Mouse (Mus musculus) hindbrain, postnatal 0 days (tissue): ENCODE measurements around the gene Mmp17. TPM values are rescaled to one million over a fixed set of nuclear protein-coding genes. Genes with fewer than 3 reads are reported as not detected.
A peak's percentile ranks its signal among the peaks of the same experiment; 100 is the strongest.

Experiments
- ATAC-seq: fragments of 200-750 bp; cut with Nextera tagmentation; 2 replicates; pipeline ENCODE4 v1.8.0; 2017; ENCODE audit warnings: mild to moderate bottlenecking, moderate TSS enrichment, moderate library complexity
- DNase-seq: peaks from one replicate; pipeline ENCODE4 v3.0.0-alpha.2; 2015; ENCODE audit warnings: low spot score
- H3K27ac ChIP-seq: fragments of 300-500 bp; sonication (generic); 2 replicates; pipeline ENCODE4 v1.5.1; 2014; ENCODE audit warnings: mild to moderate bottlenecking
- H3K27me3 ChIP-seq: fragments of 300-500 bp; sonication (generic); 2 replicates; pipeline ENCODE4 v1.6.1; 2014; ENCODE audit warnings: low read length, mixed read lengths; ENCODE audit not compliant: insufficient read depth
- H3K36me3 ChIP-seq: fragments of 300-500 bp; sonication (generic); 2 replicates; pipeline ENCODE4 v1.6.1; 2014; ENCODE audit warnings: low read length, mixed read lengths; ENCODE audit not compliant: insufficient read depth
- H3K4me1 ChIP-seq: fragments of 300-500 bp; sonication (generic); 2 replicates; pipeline ENCODE4 v1.6.1; 2014; ENCODE audit warnings: antibody characterized with exemption, low read length, mixed read lengths; ENCODE audit not compliant: insufficient read depth
- H3K4me2 ChIP-seq: fragments of 300-500 bp; sonication (generic); 2 replicates; pipeline ENCODE4 v1.6.1; 2014; ENCODE audit warnings: low read depth, mild to moderate bottlenecking, low read length, moderate library complexity, mixed read lengths
- H3K4me3 ChIP-seq: fragments of 300-500 bp; sonication (generic); 2 replicates; pipeline ENCODE4 v1.5.1; 2014; ENCODE audit warnings: low read length
- H3K9ac ChIP-seq: fragments of 300-500 bp; sonication (generic); replicated peaks from 2 replicates; pipeline ENCODE4 v1.6.1; 2014; ENCODE audit warnings: mild to moderate bottlenecking, low read length, moderate library complexity, mixed read lengths
- H3K9me3 ChIP-seq: fragments of 300-500 bp; sonication (generic); 2 replicates; pipeline ENCODE4 v1.6.1; 2016; ENCODE audit warnings: low read length, mixed read lengths
- CTCF ChIP-seq: IDR thresholded peaks from 2 replicates; pipeline ENCODE4 v1.5.1; 2016; ENCODE audit warnings: antibody characterized with exemption, control low read depth, low read depth
- WGBS: fragments of 180-500 bp; shearing (Covaris S2); extraction: QIAGEN DNeasy Blood & Tissue Kit; methylation state at CpG from one replicate; pipeline ENCODE4 v1.1.7; 2014; 5-methylcytosine and 5-hydroxymethylcytosine counted together
- polyA plus RNA-seq: library from polyadenylated mRNA; unstranded; fragments of >200 nt; fragmentation: Nextera tagmentation; extraction: Ambion mirVana; gene quantifications from 2 replicates; pipeline ENCODE4 v1.2.1, GENCODE M21; 2015
- total RNA-seq: library from RNA; depleted of rRNA; stranded (reverse); fragments of >200 nt; gene quantifications from 2 replicates; pipeline ENCODE4 v1.2.3, GENCODE M21; 2014

Mmp17 gene
- total and polyA plus RNA-seq, 2 experiments from 2014 or later, result 7.4 to 24.0 TPM

DNA sequence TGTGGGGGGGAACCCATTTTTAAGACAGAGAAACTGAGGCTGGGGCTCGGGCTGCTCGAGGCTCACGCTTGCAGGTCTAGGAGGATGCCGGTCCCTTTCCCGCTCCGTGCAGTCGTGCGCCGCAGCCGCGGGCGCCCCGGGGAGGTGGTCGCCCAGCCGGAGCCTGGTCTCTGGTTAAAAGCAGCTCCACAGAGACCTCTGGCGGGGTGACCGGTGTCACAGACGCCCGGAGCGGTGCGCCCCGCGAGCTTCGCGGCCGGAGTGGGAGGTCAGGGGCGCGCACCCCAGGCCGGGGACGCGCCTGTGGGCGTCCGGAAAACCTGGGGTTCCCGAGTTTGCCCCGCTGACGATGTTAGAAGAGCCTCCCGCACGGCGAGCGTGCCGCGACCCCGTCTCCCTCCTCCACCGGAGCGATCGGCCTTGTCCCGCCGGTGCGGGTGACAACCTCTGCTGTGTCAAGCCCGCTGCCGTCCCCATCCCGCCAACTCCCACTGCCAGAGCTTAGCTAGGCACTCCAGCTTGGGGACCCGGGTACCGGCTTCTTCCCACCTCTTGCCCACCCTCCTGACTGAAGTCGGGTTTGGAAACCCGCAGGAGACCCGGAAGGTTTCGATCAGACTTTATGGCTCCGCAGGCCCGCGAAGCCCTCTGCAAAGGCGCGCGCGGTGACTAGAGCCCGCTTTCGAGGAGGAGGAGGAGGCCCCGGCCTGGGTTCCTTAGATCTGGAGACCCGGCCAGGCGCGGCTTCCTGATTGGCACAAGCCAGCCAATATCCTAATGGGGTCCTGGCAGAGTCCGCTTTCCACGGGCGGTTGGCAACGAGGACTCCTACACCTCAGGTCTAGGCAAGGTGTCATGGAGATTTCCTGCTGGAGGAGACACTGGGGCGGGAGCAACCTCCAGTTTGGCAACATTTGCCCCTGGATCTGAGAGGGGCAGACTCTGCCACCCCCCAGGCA lies 893 bp downstream of the Mmp17 start:
- no peak for ATAC-seq
- peak overlapping the region; percentile 54; the same call in 1 of the 2 replicates for H3K27ac ChIP-seq
- peak; percentile 63 for DNase-seq
- H3K9me3 ChIP-seq, result no peaks in the 10 kb centered on the region
- no peaks in the 10 kb centered on the region for H3K36me3 ChIP-seq
- peak overlapping the region; percentile 78 for H3K9ac ChIP-seq
- peaks cover 10% of the 10 kb centered on the region; the same call in 1 of the 2 replicates for H3K4me1 ChIP-seq
- peak overlapping the region; percentile 99 for H3K4me2 ChIP-seq
- WGBS, result under 1% methylated on average over 76 of the region's 76 CpGs
- H3K27me3 ChIP-seq, result no peaks in the 10 kb centered on the region
- no peak for TF ChIP-seq CTCF
- peak overlapping the region; percentile 82 for H3K4me3 ChIP-seq

DNA sequence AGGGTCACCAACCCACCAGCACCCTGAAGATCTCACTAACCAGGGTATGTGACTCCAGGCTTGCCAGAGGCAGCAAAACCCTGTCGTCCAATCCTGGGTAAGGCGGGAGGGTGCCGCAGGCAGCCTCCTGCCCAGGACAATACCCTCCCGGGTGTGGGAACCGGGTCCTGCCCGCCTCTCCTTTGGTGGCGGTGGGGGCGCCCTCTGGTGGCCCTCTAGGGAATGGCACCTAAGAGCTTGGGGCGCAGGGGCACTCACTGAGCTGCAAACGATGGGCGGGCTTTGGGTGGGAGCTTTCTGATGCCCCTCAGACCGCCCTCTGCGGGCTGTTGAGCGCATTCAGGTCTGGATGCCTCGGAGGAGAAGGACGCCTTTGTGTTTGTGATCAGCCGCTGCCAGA lies 2.0 kb downstream of the Mmp17 start:
- peak overlapping the region; percentile 59 for H3K27ac ChIP-seq
- 0% methylated on average over 15 of the region's 17 CpGs for WGBS

DNA sequence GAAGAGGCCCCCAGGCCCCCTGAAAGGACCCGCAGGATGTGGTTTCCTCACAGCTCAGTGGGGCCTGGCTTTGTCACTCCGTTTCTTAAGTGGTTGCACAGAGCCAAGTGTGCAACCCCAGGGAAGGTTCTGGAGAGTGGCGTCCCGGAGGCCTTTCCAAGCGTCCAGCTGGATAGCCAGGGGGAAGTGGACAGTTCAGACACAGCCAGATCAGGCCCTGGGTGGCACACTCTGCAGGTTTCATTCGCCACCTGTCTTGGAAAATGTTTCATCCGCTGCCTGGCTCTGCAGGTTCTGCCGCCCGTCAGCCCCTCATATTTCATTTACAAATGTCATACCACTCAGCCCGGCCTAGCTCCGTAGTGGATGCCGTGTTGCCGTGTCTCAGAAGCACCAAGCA lies 2.5 kb downstream of the Mmp17 start:
- DNase-seq (no peak), ATAC-seq (no peak)
- H3K27ac ChIP-seq, result peak overlapping the region; percentile 59
- TF ChIP-seq CTCF, result no peak
- H3K9ac ChIP-seq, result peak overlapping the region; percentile 40; the same call in 1 of the 2 replicates
- no peaks in the 10 kb centered on the region for H3K36me3 ChIP-seq
- H3K4me2 ChIP-seq, result peak overlapping the region; percentile 99
- H3K4me3 ChIP-seq, result peak overlapping the region; percentile 82
- no peaks in the 10 kb centered on the region for H3K9me3 ChIP-seq
- H3K27me3 ChIP-seq, result no peaks in the 10 kb centered on the region
- H3K4me1 ChIP-seq, result peaks cover 13% of the 10 kb centered on the region
- WGBS, result 31% methylated on average over 13 of the region's 13 CpGs

More for the DNA sequence above, 2.0 kb downstream of the Mmp17 start:
- Histone ChIP-seq H3K4me1 (peaks cover 13% of the 10 kb centered on the region), H3K4me2 (peak overlapping the region; percentile 99), H3K27me3 (no peaks in the 10 kb centered on the region), H3K4me3 (peak overlapping the region; percentile 82), H3K9ac (peak overlapping the region; percentile 40; the same call in 1 of the 2 replicates), H3K9me3 (no peaks in the 10 kb centered on the region), H3K36me3 (no peaks in the 10 kb centered on the region)
- peak; percentile 92 for DNase-seq
- TF ChIP-seq CTCF, result peak; percentile 94
- peak; percentile 74 for ATAC-seq

DNA sequence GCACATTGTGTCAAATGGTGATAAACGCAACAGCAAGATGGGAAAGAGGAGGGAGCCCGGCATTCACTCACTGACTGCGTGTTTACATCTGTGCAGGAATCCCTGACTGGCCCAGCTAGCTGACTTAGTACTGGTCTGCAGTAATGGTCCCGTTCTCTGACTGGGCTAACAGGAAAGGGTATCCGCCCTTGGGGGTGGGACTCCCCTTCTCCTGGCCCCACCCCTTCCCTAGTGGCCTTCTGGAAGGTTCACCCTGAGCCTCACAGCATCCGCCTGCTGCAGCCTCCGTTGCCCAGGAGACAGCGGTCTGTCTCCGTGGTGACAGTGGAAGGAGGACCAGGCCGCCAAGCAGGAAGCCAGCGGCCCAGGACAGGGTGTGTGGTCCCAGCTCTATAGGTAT lies 6.9 kb downstream of the Mmp17 start:
- DNase-seq, result peak; percentile 42
- Histone ChIP-seq H3K36me3 (no peaks in the 10 kb centered on the region), H3K9ac (no peak overlapping the region), H3K4me1 (peaks cover 11% of the 10 kb centered on the region), H3K4me3 (no peak overlapping the region), H3K9me3 (no peaks in the 10 kb centered on the region), H3K27me3 (no peaks in the 10 kb centered on the region), H3K27ac (no peak overlapping the region), H3K4me2 (no peak overlapping the region)
- ATAC-seq, result peak; percentile 19; the same call in 1 of the 2 replicates
- no peak for TF ChIP-seq CTCF
- 9% methylated on average over 11 of the region's 11 CpGs for WGBS

DNA sequence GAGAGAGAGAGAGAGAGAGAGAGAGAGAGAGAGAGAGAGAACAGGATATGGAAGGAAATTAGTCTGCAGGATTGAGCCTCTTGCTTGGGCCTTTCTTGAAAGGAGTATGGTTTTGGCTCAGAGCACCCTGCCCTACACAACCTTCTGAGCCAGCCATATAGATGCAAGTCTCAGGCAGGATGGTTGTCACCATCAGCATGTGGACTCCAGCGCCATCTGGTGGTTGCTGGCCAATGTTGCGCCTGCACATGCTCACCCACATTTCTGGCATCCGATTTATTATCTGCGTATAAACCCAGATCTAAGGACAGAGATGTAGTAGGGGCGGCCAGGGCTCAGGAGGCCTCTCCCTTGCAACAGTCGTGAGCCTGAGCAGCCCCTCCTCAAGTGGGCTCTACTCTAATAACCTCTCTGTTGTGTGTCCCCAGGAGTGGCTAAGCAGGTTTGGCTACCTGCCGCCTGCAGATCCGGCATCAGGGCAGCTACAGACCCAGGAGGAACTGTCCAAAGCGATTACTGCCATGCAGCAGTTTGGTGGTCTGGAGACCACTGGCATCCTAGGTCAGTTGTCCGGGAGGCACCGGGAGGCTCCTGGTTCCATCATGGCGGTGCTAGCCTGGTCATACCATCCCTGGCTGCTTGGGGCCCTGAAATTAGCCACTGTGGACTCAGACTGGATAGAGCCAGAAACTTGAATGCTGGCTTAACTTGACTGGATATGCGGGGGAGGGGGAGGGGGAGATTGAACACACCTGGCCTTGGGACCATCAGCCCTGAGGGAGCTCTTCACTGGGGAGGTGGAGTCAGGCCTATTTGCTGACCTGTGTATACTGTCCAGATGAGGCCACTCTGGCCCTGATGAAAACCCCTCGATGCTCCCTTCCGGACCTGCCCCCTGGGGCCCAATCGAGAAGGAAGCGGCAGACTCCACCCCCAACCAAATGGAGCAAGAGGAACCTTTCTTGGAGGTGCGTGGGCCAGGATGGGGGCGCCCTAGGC lies 10.4 kb downstream of the Mmp17 start:
- Histone ChIP-seq H3K9me3 (no peaks in the 10 kb centered on the region), H3K36me3 (peaks cover 7% of the 10 kb centered on the region; the same call in 1 of the 2 replicates), H3K4me2 (no peak overlapping the region), H3K27ac (no peak overlapping the region), H3K4me1 (peaks cover 3% of the 10 kb centered on the region; the same call in 1 of the 2 replicates), H3K4me3 (no peak overlapping the region), H3K9ac (no peak overlapping the region; the same call in 1 of the 2 replicates), H3K27me3 (no peaks in the 10 kb centered on the region)
- WGBS, result 49% methylated on average over 19 of the region's 19 CpGs
- peak; percentile 41; the same call in 1 of the 2 replicates for ATAC-seq
- peak; percentile 99 for TF ChIP-seq CTCF
- peak; percentile 94 for DNase-seq

DNA sequence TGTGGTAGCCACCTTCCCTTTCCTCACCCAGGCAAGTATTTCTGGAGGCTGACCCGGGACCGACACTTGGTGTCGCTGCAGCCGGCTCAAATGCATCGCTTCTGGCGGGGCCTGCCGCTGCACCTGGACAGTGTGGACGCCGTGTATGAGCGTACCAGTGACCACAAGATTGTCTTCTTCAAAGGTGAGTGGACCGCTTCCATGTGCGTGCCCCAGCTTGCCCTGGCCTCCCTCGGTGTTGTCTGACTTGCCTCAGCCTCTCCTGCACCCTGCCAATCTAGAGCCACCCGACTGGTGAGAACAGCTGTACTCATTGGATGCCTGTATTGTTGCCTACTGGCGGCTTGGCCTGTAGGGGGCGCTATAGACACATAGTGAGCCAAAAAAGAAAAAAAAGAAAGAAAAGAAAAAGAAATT lies 18.1 kb downstream of the Mmp17 start:
- DNase-seq, result no peak
- Histone ChIP-seq H3K9me3 (no peaks in the 10 kb centered on the region), H3K4me2 (no peak overlapping the region), H3K27ac (no peak overlapping the region), H3K4me3 (no peak overlapping the region), H3K9ac (no peak overlapping the region), H3K4me1 (no peaks in the 10 kb centered on the region), H3K27me3 (no peaks in the 10 kb centered on the region), H3K36me3 (peaks cover 7% of the 10 kb centered on the region; the same call in 1 of the 2 replicates)
- ATAC-seq, result 0 out of 2 replicates have a peak, but pooled peaks have one; percentile 12
- WGBS, result 44% methylated on average over 16 of the region's 16 CpGs
- TF ChIP-seq CTCF, result peak; percentile 47
